Mouse (Mus musculus): Measurements from ENCODE around the gene Rcsd1. TPM values are rescaled to one million over a fixed set of nuclear protein-coding genes. Genes with fewer than 3 reads are reported as not detected.

Gene Rcsd1
- polyA plus RNA-seq, 1 experiment from 2014 or later = 6.1 TPM

DNA sequence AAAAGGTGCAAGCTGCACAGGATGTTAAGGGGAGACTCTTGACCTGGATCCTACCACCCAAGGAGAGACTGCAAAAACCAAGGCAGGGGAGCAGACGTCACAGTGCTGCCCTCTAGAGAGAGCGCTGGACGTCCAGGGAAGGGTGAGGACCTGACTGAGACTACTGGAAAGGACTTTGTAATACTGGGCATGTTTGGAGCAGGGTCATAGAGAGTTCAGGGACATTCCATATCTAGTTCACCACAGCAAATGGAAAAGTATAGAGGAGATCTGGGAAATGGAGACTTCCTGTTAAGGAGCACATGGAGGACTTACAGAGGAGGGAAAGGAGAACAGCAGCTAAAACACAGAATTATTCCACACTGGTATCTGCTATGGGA lies 29.9 kb downstream of the Rcsd1 start:
- no peaks in the 10 kb centered on the region for H3K36me3 ChIP-seq (ENCODE audit: control insufficient read depth, insufficient read depth, low read length)
- no peaks in the 10 kb centered on the region for H3K9me3 ChIP-seq (ENCODE audit: control insufficient read depth, low read length)
- no peak for DNase-seq (ENCODE audit: low spot score)
- H3K4me3 ChIP-seq (ENCODE audit: low read depth, low read length) = no peak overlapping the region
- no peak overlapping the region for H3K9ac ChIP-seq (ENCODE audit: low read length)
- ATAC-seq (ENCODE audit: insufficient number of reproducible peaks, low FRiP score, low TSS enrichment, low read depth) = no peak
- no peak overlapping the region for H3K4me2 ChIP-seq (ENCODE audit: low read depth, severe bottlenecking)
- WGBS = 51% methylated on average over 3 of the region's 3 CpGs
- no peak overlapping the region for H3K27ac ChIP-seq (replicated peaks; ENCODE audit: low read depth, low read length)
- H3K27me3 ChIP-seq (ENCODE audit: control insufficient read depth, insufficient read depth, low read length) = no peaks in the 10 kb centered on the region
- no peaks in the 10 kb centered on the region for H3K4me1 ChIP-seq (ENCODE audit: control insufficient read depth, insufficient read depth, low read length)

DNA sequence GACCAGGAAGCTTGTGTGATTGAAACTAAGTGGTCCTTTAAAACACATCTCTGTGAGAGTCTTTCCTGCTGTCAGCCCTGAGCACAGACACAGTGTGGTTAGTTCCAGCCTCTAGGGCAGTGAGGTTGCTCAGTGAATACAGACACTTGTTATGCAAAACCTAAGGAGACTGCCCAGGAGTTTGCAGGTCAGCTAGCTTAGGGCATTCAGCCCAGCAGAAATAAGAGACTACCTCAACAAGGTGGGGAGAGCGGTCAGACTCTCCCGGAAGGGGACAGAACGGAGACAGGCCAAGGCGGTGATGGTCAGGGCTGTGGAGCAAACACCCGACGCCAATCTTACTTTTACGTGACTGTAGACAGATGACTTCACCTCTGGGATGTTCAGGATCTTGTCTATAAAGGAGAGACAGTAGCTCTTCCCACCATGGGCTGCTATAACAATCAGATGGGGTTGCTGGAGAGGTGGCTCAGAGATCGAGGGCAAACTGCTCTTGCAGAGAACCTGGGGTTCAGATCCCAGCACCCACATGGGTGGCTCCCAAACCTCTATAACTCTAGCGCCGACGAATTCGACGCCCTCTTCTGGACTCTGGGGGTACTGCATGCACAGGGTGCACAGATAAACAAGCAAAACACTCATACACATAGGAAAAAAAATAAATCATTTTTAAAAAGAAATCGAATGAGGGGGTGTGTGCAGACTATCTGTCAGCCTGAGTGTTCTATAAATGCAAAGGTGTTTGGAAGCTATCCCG lies 30.5 kb downstream of the Rcsd1 start:
- no peaks in the 10 kb centered on the region for H3K4me1 ChIP-seq (ENCODE audit: control insufficient read depth, insufficient read depth, low read length)
- no peak overlapping the region for H3K4me2 ChIP-seq (ENCODE audit: low read depth, severe bottlenecking)
- H3K27me3 ChIP-seq (ENCODE audit: control insufficient read depth, insufficient read depth, low read length) = no peaks in the 10 kb centered on the region
- H3K27ac ChIP-seq (replicated peaks; ENCODE audit: low read depth, low read length) = no peak overlapping the region
- no peaks in the 10 kb centered on the region for H3K9me3 ChIP-seq (ENCODE audit: control insufficient read depth, low read length)
- no peak for ATAC-seq (ENCODE audit: insufficient number of reproducible peaks, low FRiP score, low TSS enrichment, low read depth)
- H3K36me3 ChIP-seq (ENCODE audit: control insufficient read depth, insufficient read depth, low read length) = no peaks in the 10 kb centered on the region
- H3K9ac ChIP-seq (ENCODE audit: low read length) = no peak overlapping the region
- WGBS = 74% methylated on average over 15 of the region's 15 CpGs
- H3K4me3 ChIP-seq (ENCODE audit: low read depth, low read length) = no peak overlapping the region
- DNase-seq (ENCODE audit: low spot score) = no peak

DNA sequence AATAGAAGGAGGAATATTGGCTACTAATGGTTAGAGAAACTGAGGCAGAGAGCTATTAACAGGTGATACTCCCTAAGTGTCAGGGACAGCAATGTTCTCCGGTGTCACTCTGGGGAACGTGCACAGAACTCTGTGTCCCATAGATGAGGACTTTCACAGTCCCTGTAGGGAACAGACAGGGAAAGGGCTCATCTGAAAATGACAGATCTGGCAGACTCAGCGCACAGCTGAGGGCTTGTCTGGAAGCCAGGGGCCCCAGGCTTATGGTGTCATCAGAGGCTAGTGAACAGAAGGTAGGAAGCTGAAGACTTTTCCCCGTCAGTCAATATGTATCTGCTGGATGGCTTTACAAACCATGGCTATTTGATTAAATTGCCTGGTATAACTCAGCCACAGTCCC lies 32.0 kb downstream of the Rcsd1 start:
- H3K9ac ChIP-seq (ENCODE audit: low read length) = no peak overlapping the region
- no peaks in the 10 kb centered on the region for H3K4me1 ChIP-seq (ENCODE audit: control insufficient read depth, insufficient read depth, low read length)
- no peaks in the 10 kb centered on the region for H3K9me3 ChIP-seq (ENCODE audit: control insufficient read depth, low read length)
- H3K27ac ChIP-seq (replicated peaks; ENCODE audit: low read depth, low read length) = no peak overlapping the region
- H3K4me3 ChIP-seq (ENCODE audit: low read depth, low read length) = no peak overlapping the region
- H3K36me3 ChIP-seq (ENCODE audit: control insufficient read depth, insufficient read depth, low read length) = no peaks in the 10 kb centered on the region
- no peaks in the 10 kb centered on the region for H3K27me3 ChIP-seq (ENCODE audit: control insufficient read depth, insufficient read depth, low read length)
- 69% methylated on average over 4 of the region's 4 CpGs for WGBS
- H3K4me2 ChIP-seq (ENCODE audit: low read depth, severe bottlenecking) = no peak overlapping the region
- DNase-seq (ENCODE audit: low spot score) (no peak), ATAC-seq (ENCODE audit: insufficient number of reproducible peaks, low FRiP score, low TSS enrichment, low read depth) (no peak)

DNA sequence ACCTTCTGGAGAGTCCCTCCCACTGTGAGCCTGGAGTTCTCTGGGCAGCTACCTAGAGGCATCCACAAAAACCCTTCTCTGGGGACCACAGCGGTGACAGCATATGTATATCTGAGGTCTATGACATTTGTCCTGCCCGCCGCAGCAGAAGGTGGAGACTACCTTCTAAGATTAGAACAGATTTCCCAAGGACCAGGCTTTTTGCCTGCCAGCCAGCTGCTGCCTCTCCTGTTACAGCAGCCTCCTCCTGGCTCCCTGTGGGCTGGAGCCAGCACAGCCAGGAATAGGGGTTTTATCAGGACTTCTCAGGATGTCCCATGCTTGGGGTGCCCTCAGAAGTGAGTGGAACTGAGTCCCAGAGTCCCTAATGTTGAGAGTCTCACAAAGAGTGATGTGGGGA lies 32.6 kb downstream of the Rcsd1 start:
- ATAC-seq (ENCODE audit: insufficient number of reproducible peaks, low FRiP score, low TSS enrichment, low read depth) (no peak), DNase-seq (ENCODE audit: low spot score) (no peak)
- H3K4me1 ChIP-seq (ENCODE audit: control insufficient read depth, insufficient read depth, low read length) = no peaks in the 10 kb centered on the region
- H3K9ac ChIP-seq (ENCODE audit: low read length) = no peak overlapping the region
- no peaks in the 10 kb centered on the region for H3K9me3 ChIP-seq (ENCODE audit: control insufficient read depth, low read length)
- no peak overlapping the region for H3K4me2 ChIP-seq (ENCODE audit: low read depth, severe bottlenecking)
- H3K36me3 ChIP-seq (ENCODE audit: control insufficient read depth, insufficient read depth, low read length) = no peaks in the 10 kb centered on the region
- no peak overlapping the region for H3K27ac ChIP-seq (replicated peaks; ENCODE audit: low read depth, low read length)
- 73% methylated on average over 3 of the region's 3 CpGs for WGBS
- H3K27me3 ChIP-seq (ENCODE audit: control insufficient read depth, insufficient read depth, low read length) = no peaks in the 10 kb centered on the region
- H3K4me3 ChIP-seq (ENCODE audit: low read depth, low read length) = no peak overlapping the region

DNA sequence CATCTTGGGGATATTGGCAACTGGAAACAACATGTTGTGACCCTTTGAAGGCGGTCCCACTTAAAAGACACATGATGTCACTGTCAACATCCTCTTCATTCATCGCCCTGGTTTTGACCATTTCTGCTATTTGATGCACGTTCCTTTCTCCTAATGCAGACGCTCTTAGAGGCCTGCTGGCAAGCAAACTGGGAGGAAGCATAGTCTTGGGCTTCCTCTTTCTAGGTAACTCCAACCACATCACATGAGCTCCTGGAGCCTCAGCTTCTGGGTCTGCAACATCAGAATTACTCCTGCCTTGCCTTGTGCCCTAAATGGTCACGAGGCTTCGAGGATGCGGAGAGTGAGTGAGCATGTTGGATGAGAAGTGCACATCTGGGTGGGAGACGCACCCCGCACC lies 34.4 kb downstream of the Rcsd1 start:
- DNase-seq (ENCODE audit: low spot score) (no peak), ATAC-seq (ENCODE audit: insufficient number of reproducible peaks, low FRiP score, low TSS enrichment, low read depth) (no peak)
- no peaks in the 10 kb centered on the region for H3K9me3 ChIP-seq (ENCODE audit: control insufficient read depth, low read length)
- H3K36me3 ChIP-seq (ENCODE audit: control insufficient read depth, insufficient read depth, low read length) = no peaks in the 10 kb centered on the region
- 90% methylated on average over 9 of the region's 9 CpGs for WGBS
- no peak overlapping the region for H3K4me2 ChIP-seq (ENCODE audit: low read depth, severe bottlenecking)
- no peaks in the 10 kb centered on the region for H3K27me3 ChIP-seq (ENCODE audit: control insufficient read depth, insufficient read depth, low read length)
- H3K27ac ChIP-seq (replicated peaks; ENCODE audit: low read depth, low read length) = no peak overlapping the region
- no peak overlapping the region for H3K4me3 ChIP-seq (ENCODE audit: low read depth, low read length)
- H3K9ac ChIP-seq (ENCODE audit: low read length) = no peak overlapping the region
- no peaks in the 10 kb centered on the region for H3K4me1 ChIP-seq (ENCODE audit: control insufficient read depth, insufficient read depth, low read length)

DNA sequence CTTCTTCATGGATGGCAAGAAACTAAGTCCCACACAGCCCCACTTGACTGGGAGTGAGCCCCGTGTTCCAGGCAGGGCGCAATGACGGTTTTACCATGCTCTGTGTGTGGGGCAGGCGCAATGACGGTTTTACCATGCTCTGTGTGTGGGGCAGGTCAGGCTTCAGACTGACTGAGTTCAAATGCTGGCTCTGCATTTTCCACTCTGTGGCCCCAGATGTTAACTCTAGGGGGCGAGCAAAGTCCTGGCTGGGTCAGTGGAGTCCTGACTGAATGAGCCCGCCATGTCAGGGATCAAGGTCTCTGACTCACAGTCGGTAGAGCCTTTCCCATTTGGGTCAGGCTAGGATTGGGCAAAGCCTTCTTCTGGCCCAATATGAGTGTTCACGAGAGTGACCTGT lies 37.2 kb downstream of the Rcsd1 start:
- no peak overlapping the region for H3K9ac ChIP-seq (ENCODE audit: low read length)
- no peaks in the 10 kb centered on the region for H3K4me1 ChIP-seq (ENCODE audit: control insufficient read depth, insufficient read depth, low read length)
- DNase-seq (ENCODE audit: low spot score) (no peak), ATAC-seq (ENCODE audit: insufficient number of reproducible peaks, low FRiP score, low TSS enrichment, low read depth) (no peak)
- no peaks in the 10 kb centered on the region for H3K9me3 ChIP-seq (ENCODE audit: control insufficient read depth, low read length)
- no peaks in the 10 kb centered on the region for H3K27me3 ChIP-seq (ENCODE audit: control insufficient read depth, insufficient read depth, low read length)
- H3K36me3 ChIP-seq (ENCODE audit: control insufficient read depth, insufficient read depth, low read length) = no peaks in the 10 kb centered on the region
- H3K4me2 ChIP-seq (ENCODE audit: low read depth, severe bottlenecking) = no peak overlapping the region
- H3K27ac ChIP-seq (replicated peaks; ENCODE audit: low read depth, low read length) = no peak overlapping the region
- 77% methylated on average over 9 of the region's 9 CpGs for WGBS
- no peak overlapping the region for H3K4me3 ChIP-seq (ENCODE audit: low read depth, low read length)

DNA sequence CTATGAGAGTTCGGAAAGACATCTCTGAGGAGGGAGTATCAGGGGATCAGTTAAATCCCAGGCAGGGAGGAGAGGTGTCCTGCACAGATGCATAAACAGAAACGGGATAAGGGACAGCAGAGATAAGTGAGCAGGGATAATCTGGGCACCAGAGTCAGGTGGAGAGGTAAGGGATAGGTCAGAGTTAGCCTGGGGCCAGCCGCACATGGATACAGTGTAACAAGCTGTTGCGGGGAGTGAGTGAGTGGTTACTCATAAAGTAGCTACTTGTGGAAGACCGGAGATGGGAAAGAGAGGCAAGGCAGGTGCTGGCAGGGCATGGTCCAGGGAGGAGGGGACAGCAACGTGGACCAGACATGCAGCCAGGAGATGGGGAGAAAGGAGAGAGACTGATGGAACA lies 39.5 kb downstream of the Rcsd1 start:
- H3K27ac ChIP-seq (replicated peaks; ENCODE audit: low read depth, low read length) = no peak overlapping the region
- WGBS = 75% methylated on average over 6 of the region's 6 CpGs

DNA sequence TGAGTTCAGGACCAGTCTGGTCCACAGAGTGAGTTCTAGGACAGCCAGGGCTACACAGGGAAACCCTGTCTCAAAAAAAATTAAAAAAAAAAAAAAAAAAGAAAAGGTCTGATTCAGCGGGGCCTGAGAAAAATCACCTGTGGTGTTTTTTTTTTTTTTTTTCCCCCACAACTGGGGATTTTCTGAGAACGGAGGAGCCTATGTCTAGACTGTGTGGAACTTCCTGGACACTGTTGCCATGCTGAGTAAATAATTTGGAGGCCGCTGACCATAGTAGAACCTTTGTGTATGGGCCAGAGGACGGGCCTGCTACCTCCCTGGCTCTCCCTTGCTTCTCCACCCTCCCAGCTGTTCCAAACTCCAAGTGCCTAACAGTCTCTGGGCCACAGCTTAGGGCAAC lies 40.7 kb downstream of the Rcsd1 start:
- WGBS = 74% methylated on average over 4 of the region's 4 CpGs
- ATAC-seq (ENCODE audit: insufficient number of reproducible peaks, low FRiP score, low TSS enrichment, low read depth) = no peak
- Histone ChIP-seq H3K4me3 (ENCODE audit: low read depth, low read length) (no peak overlapping the region), H3K4me1 (ENCODE audit: control insufficient read depth, insufficient read depth, low read length) (no peaks in the 10 kb centered on the region), H3K4me2 (ENCODE audit: low read depth, severe bottlenecking) (no peak overlapping the region), H3K9ac (ENCODE audit: low read length) (no peak overlapping the region), H3K9me3 (ENCODE audit: control insufficient read depth, low read length) (no peaks in the 10 kb centered on the region), H3K27ac (replicated peaks; ENCODE audit: low read depth, low read length) (no peak overlapping the region), H3K36me3 (ENCODE audit: control insufficient read depth, insufficient read depth, low read length) (no peaks in the 10 kb centered on the region), H3K27me3 (ENCODE audit: control insufficient read depth, insufficient read depth, low read length) (no peaks in the 10 kb centered on the region)
- DNase-seq (ENCODE audit: low spot score) = no peak

More for the DNA sequence above, 39.5 kb downstream of the Rcsd1 start:
- H3K9me3 ChIP-seq (ENCODE audit: control insufficient read depth, low read length) = no peaks in the 10 kb centered on the region
- H3K36me3 ChIP-seq (ENCODE audit: control insufficient read depth, insufficient read depth, low read length) = no peaks in the 10 kb centered on the region
- no peak overlapping the region for H3K4me3 ChIP-seq (ENCODE audit: low read depth, low read length)
- no peak for ATAC-seq (ENCODE audit: insufficient number of reproducible peaks, low FRiP score, low TSS enrichment, low read depth)
- H3K9ac ChIP-seq (ENCODE audit: low read length) = no peak overlapping the region
- DNase-seq (ENCODE audit: low spot score) = no peak
- no peaks in the 10 kb centered on the region for H3K27me3 ChIP-seq (ENCODE audit: control insufficient read depth, insufficient read depth, low read length)
- H3K4me1 ChIP-seq (ENCODE audit: control insufficient read depth, insufficient read depth, low read length) = no peaks in the 10 kb centered on the region
- no peak overlapping the region for H3K4me2 ChIP-seq (ENCODE audit: low read depth, severe bottlenecking)

DNA sequence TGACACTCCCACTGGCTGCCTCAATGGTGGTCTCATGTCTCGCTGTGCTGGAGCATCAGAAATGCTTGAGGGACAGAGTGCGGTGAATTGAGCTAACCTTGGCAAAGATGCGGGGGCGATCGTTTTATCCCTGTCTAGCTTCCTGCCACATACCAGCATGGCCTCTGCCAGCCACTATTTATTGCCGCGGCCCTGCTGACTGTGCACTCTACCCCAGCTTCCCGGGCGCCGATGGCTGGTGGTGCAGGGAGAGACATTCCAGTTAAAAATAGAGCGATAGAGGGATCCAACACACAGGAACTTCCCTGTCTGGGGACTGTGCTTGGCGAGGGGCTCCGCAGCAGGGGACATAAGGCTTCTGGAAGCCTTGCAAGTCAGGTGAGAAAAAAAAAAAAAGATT lies 42.2 kb downstream of the Rcsd1 start:
- Histone ChIP-seq H3K4me1 (ENCODE audit: control insufficient read depth, insufficient read depth, low read length) (peaks cover 5% of the 10 kb centered on the region; the same call in 1 of the 2 replicates), H3K27me3 (ENCODE audit: control insufficient read depth, insufficient read depth, low read length) (no peaks in the 10 kb centered on the region), H3K4me3 (ENCODE audit: low read depth, low read length) (no peak overlapping the region), H3K9ac (ENCODE audit: low read length) (no peak overlapping the region), H3K36me3 (ENCODE audit: control insufficient read depth, insufficient read depth, low read length) (no peaks in the 10 kb centered on the region), H3K27ac (replicated peaks; ENCODE audit: low read depth, low read length) (no peak overlapping the region), H3K9me3 (ENCODE audit: control insufficient read depth, low read length) (no peaks in the 10 kb centered on the region), H3K4me2 (ENCODE audit: low read depth, severe bottlenecking) (no peak overlapping the region)
- 34% methylated on average over 13 of the region's 13 CpGs for WGBS
- no peak for ATAC-seq (ENCODE audit: insufficient number of reproducible peaks, low FRiP score, low TSS enrichment, low read depth)
- no peak for DNase-seq (ENCODE audit: low spot score)
